Mouse (Mus musculus) left cerebral cortex, postnatal 4 days (tissue): ENCODE data around the gene Morc2a. TPM values are rescaled to one million over a fixed set of nuclear protein-coding genes. Genes with fewer than 3 reads are reported as not detected.

Experiments
- DNase-seq: peaks from one replicate; pipeline ENCODE4 v3.0.0-alpha.2; 2022
- intact Hi-C: fragments of 180-260 bp; cut with DNase I; formaldehyde crosslinking; loops from one replicate; pipeline ENCODE4 v1.15.1; 2025
- total RNA-seq, 2 experiments: library from RNA; stranded (reverse); gene quantifications; 2 replicates each; pipeline ENCODE4 v1.2.3; 2021

Gene Morc2a
- total RNA-seq, 2 experiments from 2014 or later, result 74.3 to 77.6 TPM

DNA sequence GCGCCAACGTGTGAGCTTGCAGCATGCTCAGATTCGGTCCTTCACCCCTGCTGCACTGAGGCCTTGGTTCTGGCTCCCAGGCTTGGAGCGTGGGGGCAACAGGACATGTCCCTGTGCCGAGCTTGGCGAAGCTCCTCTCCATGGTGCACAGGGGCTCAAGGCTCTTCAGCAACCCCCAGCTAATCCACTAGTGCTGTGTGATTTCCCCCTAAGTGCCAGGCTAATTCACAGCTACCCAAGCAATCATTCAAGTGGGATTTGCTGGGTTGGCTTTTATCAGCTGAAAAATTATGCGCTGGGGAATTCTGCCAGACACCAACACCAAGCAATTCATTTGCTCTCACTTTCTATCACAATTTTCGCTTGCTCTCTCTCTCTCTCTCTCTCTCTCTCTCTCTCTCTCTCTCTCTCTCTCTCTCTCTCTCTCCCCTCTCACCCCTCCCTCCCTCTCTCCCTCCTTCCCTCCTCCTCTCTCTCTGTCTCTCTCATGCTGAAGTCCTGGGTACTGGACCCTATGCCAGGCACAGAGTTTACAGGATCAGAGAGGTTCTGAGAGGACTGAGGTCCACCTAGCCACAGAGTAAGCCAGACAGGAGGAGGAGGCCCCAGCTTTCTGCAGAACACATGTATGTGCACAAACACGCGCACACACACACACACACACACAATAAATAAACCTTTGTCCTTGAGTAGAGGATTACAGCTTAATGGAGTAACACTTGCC, 76.5 kb downstream of the Morc2a start:
- no peak for DNase-seq
- intact Hi-C loops, result no loop called here

DNA sequence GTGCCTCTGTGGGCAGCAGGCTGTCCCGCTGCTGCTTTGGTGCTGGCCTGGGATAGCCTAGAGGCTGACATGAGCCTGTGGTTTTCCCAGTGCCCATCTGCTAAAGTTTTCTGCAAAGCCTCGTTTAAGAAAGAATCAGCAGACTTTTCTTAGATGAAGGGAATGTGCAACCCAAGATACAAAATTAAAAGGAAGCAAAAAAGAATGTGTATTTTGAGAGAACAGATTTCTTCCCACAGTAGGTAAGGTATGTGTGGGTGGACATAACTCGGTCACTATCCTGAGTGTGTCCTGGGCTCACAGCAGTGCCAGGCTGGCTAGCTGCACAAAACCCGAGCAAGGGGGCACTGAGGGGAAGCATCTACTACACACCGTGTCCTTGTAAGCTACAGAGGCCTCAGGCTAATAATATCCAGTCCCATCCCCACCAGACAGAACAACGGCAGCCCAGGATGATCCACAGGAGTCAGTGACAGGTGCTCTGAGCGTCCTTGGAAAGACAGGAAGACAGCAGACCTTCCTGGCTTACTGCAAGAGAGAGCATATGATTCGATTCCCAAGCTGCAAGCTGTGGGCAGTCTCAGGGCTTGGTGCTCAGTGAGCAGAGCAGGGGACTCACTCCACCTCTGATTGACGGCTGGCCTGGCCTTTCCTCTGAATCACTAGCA, 78.6 kb downstream of the Morc2a start:
- intact Hi-C loops, result no loop called here
- no peak for DNase-seq

DNA sequence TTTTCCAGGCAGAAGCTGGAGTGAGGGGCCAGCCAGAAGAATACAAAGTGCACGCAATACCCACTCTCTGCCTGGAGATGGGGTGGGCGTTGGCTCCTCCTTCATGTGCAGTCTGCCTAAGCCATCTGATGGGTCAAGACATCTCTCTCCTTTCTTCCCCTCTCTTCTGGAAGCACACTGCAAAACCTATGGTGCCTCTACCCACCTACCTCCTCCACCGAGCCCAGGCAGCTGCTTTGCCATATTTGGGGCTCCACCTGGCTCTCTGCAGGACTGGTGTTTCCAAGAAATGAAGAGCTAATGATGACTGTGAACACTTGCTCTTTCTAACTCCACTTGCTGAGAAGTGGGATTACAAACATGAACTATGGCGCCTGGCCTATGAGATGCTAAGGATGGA, 82.5 kb downstream of the Morc2a start:
- intact Hi-C loops, result no loop called here
- DNase-seq, result no peak

DNA sequence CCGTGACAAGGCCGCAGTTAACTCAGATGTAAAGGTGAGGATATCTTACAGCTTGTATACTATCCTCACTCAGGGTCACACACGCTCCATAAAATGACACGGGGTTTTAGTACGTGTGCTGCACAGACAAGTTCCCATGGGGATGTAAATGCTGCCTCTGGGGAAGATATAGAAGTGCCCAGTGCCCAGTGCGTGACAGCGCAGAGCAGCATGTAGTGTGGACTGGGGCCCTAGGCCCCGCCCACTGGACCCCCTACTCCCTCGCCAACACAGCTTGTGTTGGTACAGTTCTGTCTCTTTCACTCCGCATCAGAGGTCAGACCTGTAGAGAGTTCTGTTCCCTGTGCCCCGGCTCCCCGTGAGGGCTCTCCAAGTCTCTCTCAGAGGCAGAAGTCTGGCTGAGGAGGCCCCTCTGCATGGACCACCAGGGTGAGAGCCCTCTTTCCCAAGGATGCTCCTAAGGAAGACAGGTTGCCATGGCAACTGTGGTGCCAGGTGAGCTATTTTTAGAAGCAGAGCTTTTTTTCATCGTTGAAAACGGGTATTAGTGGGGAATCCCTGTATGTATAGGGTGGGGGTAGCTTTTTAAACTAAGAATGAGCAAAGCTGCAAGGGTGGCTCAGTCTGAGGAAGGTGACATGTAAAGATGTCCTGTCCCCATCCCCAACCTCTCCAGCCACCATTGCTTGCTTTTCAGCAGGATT, 85.1 kb downstream of the Morc2a start:
- intact Hi-C loops, result no loop called here
- no peak for DNase-seq

DNA sequence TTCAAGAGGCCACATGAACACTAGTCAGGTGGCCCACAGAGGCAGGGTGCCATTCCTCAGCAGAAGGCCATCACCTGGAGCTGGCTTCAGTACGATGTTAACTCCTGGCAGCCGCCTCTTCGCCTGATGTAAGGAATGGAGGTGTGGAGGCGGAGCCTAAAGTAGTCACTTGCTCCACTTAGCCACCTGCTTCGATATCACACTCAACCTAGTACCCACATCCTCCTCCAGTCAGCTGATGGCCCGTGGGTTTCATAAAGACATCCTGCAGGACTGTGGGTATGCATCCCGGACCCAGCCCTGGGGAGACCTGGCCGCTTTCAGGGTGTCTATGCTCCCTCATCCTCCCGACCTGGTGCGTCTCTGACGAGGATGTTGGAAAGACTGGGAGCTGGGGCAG, 86.7 kb downstream of the Morc2a start:
- intact Hi-C loops, result no loop called here
- no peak for DNase-seq

DNA sequence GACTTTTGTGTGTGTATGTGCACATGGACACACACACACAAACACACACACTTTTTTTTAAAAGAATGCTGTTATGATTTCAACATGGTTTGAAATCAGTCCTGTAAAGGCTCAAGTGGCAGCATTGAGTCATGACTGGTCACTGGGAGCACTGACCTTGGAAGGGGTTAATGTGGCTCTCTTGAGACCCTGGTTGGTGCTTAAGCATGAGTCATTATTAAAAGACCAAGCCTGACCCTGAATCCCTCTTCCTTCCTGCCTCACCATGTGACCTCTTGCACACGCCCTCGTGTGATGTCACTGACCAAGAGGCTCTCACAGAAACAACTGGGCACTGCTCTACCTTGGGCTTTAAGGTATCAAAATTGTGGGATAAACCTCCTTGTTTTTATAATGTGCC, 89.8 kb downstream of the Morc2a start:
- intact Hi-C loops, result no loop called here
- no peak for DNase-seq

Other genes starting within 250 kb of the Morc2a start
- gene Limk2, start 240.0 kb upstream of the Morc2a start, total RNA-seq, result 100 to 1,000 TPM; 135 to 140 TPM
- gene Rnf185, start 196.8 kb upstream of the Morc2a start, total RNA-seq, result 10 to 100 TPM; 23.5 to 24.7 TPM
- 10 to 100 TPM; 14.6 to 15.4 TPM for gene Pla2g3, start 160.9 kb upstream of the Morc2a start, total RNA-seq
- 10 to 100 TPM; 15.5 to 20.3 TPM for gene Inpp5j, start 144.4 kb upstream of the Morc2a start, total RNA-seq
- gene Selenom, start 134.5 kb upstream of the Morc2a start, total RNA-seq, result 100 to 1,000 TPM; 163 to 165 TPM
- gene Smtn, start 108.6 kb upstream of the Morc2a start, total RNA-seq, result 10 to 100 TPM; 15.0 to 17.6 TPM
- 10 to 100 TPM; 61.6 to 62.1 TPM for gene Osbp2, start 214.7 kb downstream of the Morc2a start, total RNA-seq
- 1 to 10 TPM in 1 of 2 experiments, under 1 TPM in 1; 0.93 to 1.3 TPM for gene 4921536K21Rik, start 245.9 kb downstream of the Morc2a start, total RNA-seq
- gene Dusp18, start 246.0 kb downstream of the Morc2a start, total RNA-seq, result 10 to 100 TPM; 28.8 to 29.1 TPM